ENCODE assay signal across 8 mouse cellular contexts in genomic region chr11:115564064-115564809, GRCm38 (mm10). TPM values are rescaled to one million over a fixed set of nuclear protein-coding genes. Genes with fewer than 3 reads are reported as not detected.
A peak's percentile ranks its signal among the peaks of the same experiment; 100 is the strongest.
DNase-seq lines count a peak whose midpoint lies in the region; ATAC-seq and TF ChIP-seq lines count a peak whose summit lies in the region.

Nup85 (plus strand) TSS chr11:115564434.

- no peak for TF ChIP-seq POLR2A in kidney, adult 2 months (IDR thresholded peaks at IDR 0.05; ENCODE audit: low read depth, low read length)
- TF ChIP-seq POLR2A in spleen, adult 2 months (IDR thresholded peaks at IDR 0.05; ENCODE audit: low read depth, low read length), result peak; percentile 14; the same call in 1 of the 2 replicates

- H3K4me3 ChIP-seq in embryonic facial prominence, embryonic 13.5 days, result peak within 1 kb of the TSS; percentile 88
- peak within 1 kb of the TSS; percentile 64 for H3K4me3 ChIP-seq in kidney, adult 2 months (ENCODE audit: insufficient read depth, low read depth, low read length)
- H3K4me3 ChIP-seq in limb, embryonic 12.5 days (replicated peaks), result peak within 1 kb of the TSS; percentile 72
- peak within 1 kb of the TSS; percentile 91 for H3K4me3 ChIP-seq in midbrain, embryonic 15.5 days
- peak within 1 kb of the TSS; percentile 69 for H3K4me3 ChIP-seq in spleen, adult 2 months (ENCODE audit: extremely low read depth, insufficient read depth, insufficient read length)

- H3K9me3 ChIP-seq in embryonic facial prominence, embryonic 13.5 days, result no peaks in the 10 kb centered on the region
- no peaks in the 10 kb centered on the region for H3K9me3 ChIP-seq in limb, embryonic 12.5 days
- no peaks in the 10 kb centered on the region for H3K9me3 ChIP-seq in midbrain, embryonic 15.5 days

- peak within 1 kb of the TSS; percentile 87 for H3K27ac ChIP-seq in embryonic facial prominence, embryonic 13.5 days
- H3K27ac ChIP-seq in kidney, adult 2 months (ENCODE audit: insufficient read depth, low read depth, low read length), result peak within 1 kb of the TSS; percentile 92
- peak within 1 kb of the TSS; percentile 77 for H3K27ac ChIP-seq in limb, embryonic 12.5 days
- H3K27ac ChIP-seq in midbrain, embryonic 15.5 days, result peak within 1 kb of the TSS; percentile 84
- H3K27ac ChIP-seq in spleen, adult 2 months (ENCODE audit: insufficient read depth, low read length), result peak within 1 kb of the TSS; percentile 81

- no peaks in the 10 kb centered on the region for H3K27me3 ChIP-seq in embryonic facial prominence, embryonic 13.5 days
- no peaks in the 10 kb centered on the region for H3K27me3 ChIP-seq in kidney, adult 2 months (replicated peaks; ENCODE audit: control insufficient read depth, insufficient read depth, low read length)
- no peaks in the 10 kb centered on the region for H3K27me3 ChIP-seq in limb, embryonic 12.5 days
- no peaks in the 10 kb centered on the region for H3K27me3 ChIP-seq in midbrain, embryonic 15.5 days (replicated peaks)
- no peaks in the 10 kb centered on the region for H3K27me3 ChIP-seq in spleen, adult 2 months (ENCODE audit: control insufficient read depth, insufficient read depth, low read length)

- peak; percentile 97 for DNase-seq in 3134 (ENCODE audit: extremely low read depth, insufficient read length, low spot score)
- DNase-seq in adrenal gland, postnatal 36 days, result peak; percentile 98
- peak; percentile 97 to 98 for DNase-seq in heart, adult 18-20 months
- peak; percentile 98 for DNase-seq in kidney, adult 2 months
- peak; percentile 89 to 95 for DNase-seq in spleen, adult 2 months (ENCODE audit: low read depth in 1 of 2, low spot score in 2 of 2)

- H3K9ac ChIP-seq in embryonic facial prominence, embryonic 13.5 days, result peak within 1 kb of the TSS; percentile 88
- peak within 1 kb of the TSS; percentile 73 for H3K9ac ChIP-seq in limb, embryonic 12.5 days (replicated peaks)
- H3K9ac ChIP-seq in midbrain, embryonic 15.5 days, result peak within 1 kb of the TSS; percentile 67

- ATAC-seq in embryonic facial prominence, embryonic 13.5 days (ENCODE audit: insufficient number of reproducible peaks, insufficient read depth, low FRiP score, low TSS enrichment, low read depth), result peak; percentile 83
- ATAC-seq in limb, embryonic 12.5 days (ENCODE audit: insufficient number of reproducible peaks, insufficient read depth, low FRiP score, low TSS enrichment, low read depth), result peak; percentile 87
- peak; percentile 92 for ATAC-seq in midbrain, embryonic 15.5 days (replicated peaks)

- peaks cover 33% of the 10 kb centered on the region for H3K36me3 ChIP-seq in embryonic facial prominence, embryonic 13.5 days
- H3K36me3 ChIP-seq in kidney, adult 2 months (ENCODE audit: control insufficient read depth, insufficient read depth, low read length), result no peaks in the 10 kb centered on the region
- peaks cover 34% of the 10 kb centered on the region for H3K36me3 ChIP-seq in limb, embryonic 12.5 days
- H3K36me3 ChIP-seq in midbrain, embryonic 15.5 days (replicated peaks), result peaks cover 19% of the 10 kb centered on the region; the same call in 1 of the 2 replicates
- peaks cover 14% of the 10 kb centered on the region for H3K36me3 ChIP-seq in spleen, adult 2 months (ENCODE audit: control insufficient read depth, insufficient read depth, low read length)

- no peak for TF ChIP-seq CTCF in kidney, adult 2 months (conservative IDR thresholded peaks at IDR 0.05; ENCODE audit: insufficient read depth, insufficient read length, low read depth, low read length)
- TF ChIP-seq CTCF in spleen, adult 2 months (IDR thresholded peaks at IDR 0.05; ENCODE audit: extremely low read depth, insufficient read depth, insufficient read length, insufficient replicate concordance), result no peak

- WGBS in embryonic facial prominence, embryonic 13.5 days, result under 1% methylated on average over 42 of the region's 42 CpGs
- under 1% methylated on average over 42 of the region's 42 CpGs for WGBS in kidney, adult 2 months
- WGBS in limb, embryonic 12.5 days, result under 1% methylated on average over 42 of the region's 42 CpGs
- WGBS in midbrain, embryonic 15.5 days, result under 1% methylated on average over 42 of the region's 42 CpGs
- WGBS in spleen, adult 2 months, result under 1% methylated on average over 42 of the region's 42 CpGs

- peaks cover 15% of the 10 kb centered on the region for H3K4me1 ChIP-seq in embryonic facial prominence, embryonic 13.5 days
- no peaks in the 10 kb centered on the region for H3K4me1 ChIP-seq in kidney, adult 2 months (ENCODE audit: control insufficient read depth, insufficient read depth, low read length)
- peaks cover 13% of the 10 kb centered on the region for H3K4me1 ChIP-seq in limb, embryonic 12.5 days (replicated peaks)
- peaks cover 17% of the 10 kb centered on the region for H3K4me1 ChIP-seq in midbrain, embryonic 15.5 days
- peaks cover 5% of the 10 kb centered on the region; the same call in 1 of the 2 replicates for H3K4me1 ChIP-seq in spleen, adult 2 months (ENCODE audit: control insufficient read depth, insufficient read depth, insufficient read length)

- peak within 1 kb of the TSS; percentile 85 for H3K4me2 ChIP-seq in embryonic facial prominence, embryonic 13.5 days
- H3K4me2 ChIP-seq in limb, embryonic 12.5 days, result peak within 1 kb of the TSS; percentile 78
- H3K4me2 ChIP-seq in midbrain, embryonic 15.5 days, result peak within 1 kb of the TSS; percentile 79

RNA-seq across cellular contexts. Expression of gene Nup85, which starts in this region (rescaled TPM):
- total RNA-seq in adrenal gland, postnatal 36 days (2021), result 10 to 100 TPM; 44.0 to 44.8 TPM
- polyA plus RNA-seq in embryonic facial prominence, embryonic 13.5 days (2015; fragmentation: Nextera tagmentation; extraction: Ambion mirVana), result 180 and 186 TPM in 2 replicates
- 10 to 100 TPM; 18.3 to 20.0 TPM for total RNA-seq in heart, adult 18-20 months (2021)
- 32.9 and 33.5 TPM in 2 replicates for polyA plus RNA-seq in kidney, adult 2 months (2012; rRNA removed)
- 211 and 212 TPM in 2 replicates for polyA plus RNA-seq in limb, embryonic 12.5 days (2016; fragmentation: Nextera tagmentation; extraction: Ambion mirVana)
- polyA plus RNA-seq in midbrain, embryonic 15.5 days (2015; fragmentation: Nextera tagmentation; extraction: Ambion mirVana), result 106 and 118 TPM in 2 replicates
- 41.4 and 42.4 TPM in 2 replicates for polyA plus RNA-seq in spleen, adult 2 months (2012; rRNA removed)

Comparison
In these comparisons a context has a peak if more than half of its experiments do, and no peak if none do; other contexts are left out.
1. Peak in every context shown above with its lines: DNase-seq, ATAC-seq, H3K4me3 ChIP-seq and H3K27ac ChIP-seq.